Mouse (Mus musculus) spleen, postnatal 4 days (tissue): ENCODE data around the gene Pnmal1.
"Not testable (repeated sequence)": the region's sequence is repeated elsewhere in the genome, so short reads cannot be mapped to it uniquely, and the experiment has no call there.

ENCODE experiments used
- DNase-seq, 2 experiments: peaks; one replicate each; pipeline ENCODE4 v3.0.0; 2022; ENCODE audit warnings: low spot score in 2 of 2

Gene Pnmal1

GRCm38 (mm10) chr7:16950861-16951635 is 8.4 kb upstream of the Pnmal1 start:
- DNase-seq, result peak; percentile 74 to 87

- DNase-seq, result not testable (repeated sequence)
Observed at GRCm38 (mm10) chr7:16953776-16954175, 5.7 kb upstream of the Pnmal1 start.

GRCm38 (mm10) chr7:16955712-16956111 is 3.8 kb upstream of the Pnmal1 start:
- DNase-seq, result no peak

GRCm38 (mm10) chr7:16956410-16957265 is 2.8 kb upstream of the Pnmal1 start:
- no peak for DNase-seq

- no peak for DNase-seq
Observed at GRCm38 (mm10) chr7:16961678-16962077, 2.2 kb downstream of the Pnmal1 start.

GRCm38 (mm10) chr7:16968414-16968813 is 8.9 kb downstream of the Pnmal1 start:
- no peak for DNase-seq

GRCm38 (mm10) chr7:16971160-16971559 is 11.7 kb downstream of the Pnmal1 start:
- DNase-seq, result no peak

- DNase-seq, result no peak
Observed at GRCm38 (mm10) chr7:16974018-16974417, 14.5 kb downstream of the Pnmal1 start.

GRCm38 (mm10) chr7:16976298-16976697 is 16.8 kb downstream of the Pnmal1 start:
- DNase-seq, result no peak

- no peak for DNase-seq
Observed at GRCm38 (mm10) chr7:16978173-16978572, 18.7 kb downstream of the Pnmal1 start.

GRCm38 (mm10) chr7:16978593-16978992 is 19.1 kb downstream of the Pnmal1 start:
- no peak for DNase-seq

GRCm38 (mm10) chr7:16980348-16980747 is 20.9 kb downstream of the Pnmal1 start:
- DNase-seq, result peak; percentile 36 to 68

GRCm38 (mm10) chr7:16982859-16983568 is 23.5 kb downstream of the Pnmal1 start, which contains the start of gene Gm42372:
Gene Gm42372, plus strand, starts transcription at chr7:16983086.
- DNase-seq, result peak; percentile 49 to 71

GRCm38 (mm10) chr7:16987541-16988149 is 28.2 kb downstream of the Pnmal1 start:
- no peak for DNase-seq

GRCm38 (mm10) chr7:16988405-16988804 is 28.9 kb downstream of the Pnmal1 start:
- DNase-seq, result no peak

GRCm38 (mm10) chr7:16990006-16990744 is 30.7 kb downstream of the Pnmal1 start:
- DNase-seq, result no peak

- DNase-seq, result no peak
Observed at GRCm38 (mm10) chr7:16991681-16992450, 32.4 kb downstream of the Pnmal1 start.

GRCm38 (mm10) chr7:16992451-16992807 is 33.0 kb downstream of the Pnmal1 start, which contains the start of gene Ccdc8:
Gene Ccdc8, plus strand, starts transcription at chr7:16992708.
- DNase-seq, result no peak

GRCm38 (mm10) chr7:16993651-16994399 is 34.3 kb downstream of the Pnmal1 start:
- peak in 1 of 2 experiments; percentile 37 for DNase-seq
